Mouse (Mus musculus) heart, adult 2 months (tissue): ENCODE measurements at regions not wholly inside any gene's neighbourhood (a gene's known extent, or its start where the extent isn't known, plus 50 kb on each side); places are given as distances from the start of the nearest gene placed in this dataset.

Experiments used
- CTCF ChIP-seq: fragments of 200-600 bp; IDR thresholded peaks from 2 replicates; pipeline ENCODE4 v1.8.1; 2022; ENCODE audit warnings: antibody characterized with exemption, mild to moderate bottlenecking, moderate library complexity
- EP300 ChIP-seq: fragments of 200-500 bp; IDR thresholded peaks from 2 replicates; pipeline ENCODE4 v1.6.1; 2011; ENCODE audit warnings: low read depth, low read length, control low read depth; ENCODE audit not compliant: insufficient read depth
- POLR2A ChIP-seq: fragments of 200-500 bp; IDR thresholded peaks from 2 replicates; pipeline ENCODE4 v1.6.1; 2011; ENCODE audit warnings: mild to moderate bottlenecking, low read depth, low read length, control low read depth; ENCODE audit not compliant: insufficient read depth

- no peak for TF ChIP-seq POLR2A
- TF ChIP-seq CTCF: no peak
- TF ChIP-seq EP300: no peak
These were observed 130.8 kb upstream of the Lrig1 start for GRCm38 (mm10) chr6:94830801-94831200.
